14 mouse cellular contexts compared by ENCODE assay signal in genomic region chrX:11736481-11736880, GRCm38 (mm10).
DNase-seq lines count a peak whose midpoint lies in the region; ATAC-seq and TF ChIP-seq lines count a peak whose summit lies in the region.
"Had no signal": no experiment of that assay in that cellular context is flagged by ENCODE, and none has a peak within 500 bp of the region (broad histone marks: within the 10 kb centered on the region; RNA-seq: fewer than 3 reads in every experiment).

No protein-coding gene starts in this region.

- H3K4me1 ChIP-seq in hindbrain, postnatal 0 days (ENCODE audit: insufficient read depth, low read length), result no peaks in the 10 kb centered on the region
- 0 out of 2 replicates have a peak, but pooled peaks cover 3% of the 10 kb centered on the region for H3K4me1 ChIP-seq in hindbrain, embryonic 11.5 days (replicated peaks; ENCODE audit: control insufficient read depth, insufficient read depth, low read length)
- no peaks in the 10 kb centered on the region; the same call in 1 of the 2 replicates for H3K4me1 ChIP-seq in lung, adult 2 months (ENCODE audit: control insufficient read depth, insufficient read depth, low read length)
- H3K4me1 ChIP-seq: liver, embryonic 13.5 days had no signal

- H3K9ac ChIP-seq in hindbrain, postnatal 0 days (replicated peaks; ENCODE audit: low read length), result no peak overlapping the region
- no peak overlapping the region for H3K9ac ChIP-seq in hindbrain, embryonic 11.5 days (ENCODE audit: low read depth, low read length)
- H3K9ac ChIP-seq: hindbrain, embryonic 15.5 days; liver, embryonic 13.5 days had no signal

- H3K27me3 ChIP-seq in hindbrain, postnatal 0 days (ENCODE audit: insufficient read depth, low read length), result no peaks in the 10 kb centered on the region
- peaks cover 6% of the 10 kb centered on the region; the same call in 1 of the 2 replicates for H3K27me3 ChIP-seq in hindbrain, embryonic 11.5 days (ENCODE audit: control insufficient read depth, insufficient read depth, low read length)
- H3K27me3 ChIP-seq: liver, embryonic 13.5 days had no signal

- H3K4me2 ChIP-seq in hindbrain, postnatal 0 days (ENCODE audit: low read depth, low read length), result no peak overlapping the region
- no peak overlapping the region for H3K4me2 ChIP-seq in hindbrain, embryonic 11.5 days (replicated peaks; ENCODE audit: low read depth, low read length)
- H3K4me2 ChIP-seq: hindbrain, embryonic 15.5 days; liver, embryonic 13.5 days had no signal

- intact Hi-C loops in gastrocnemius, postnatal 14 days (cut with DNase I; ENCODE audit: low total_unique reads), result no loop called here

- H3K27ac ChIP-seq in hindbrain, postnatal 0 days, result no peak overlapping the region
- H3K27ac ChIP-seq in hindbrain, embryonic 11.5 days (ENCODE audit: low read depth, low read length), result no peak overlapping the region
- H3K27ac ChIP-seq: forebrain, embryonic 10.5 days; hindbrain, embryonic 15.5 days; liver, embryonic 13.5 days had no signal

- WGBS in hindbrain, postnatal 0 days, result 58% methylated on average over 3 of the region's 3 CpGs
- WGBS in hindbrain, embryonic 11.5 days, result 88% methylated on average over 3 of the region's 3 CpGs
- 52% methylated on average over 3 of the region's 3 CpGs for WGBS in lung, adult 2 months

- DNase-seq in adrenal gland, postnatal 14 days, result peak; percentile 52
- DNase-seq in adrenal gland, postnatal 4 days (ENCODE audit: low spot score in 2 of 2), result no peak
- peak; percentile 12 for DNase-seq in hindbrain, postnatal 0 days (ENCODE audit: low spot score)
- no peak for DNase-seq in hindbrain, embryonic 11.5 days (ENCODE audit: low spot score)
- peak; percentile 18 for DNase-seq in gastrocnemius, postnatal 14 days
- peak; percentile 32 for DNase-seq in lung, adult 2 months
- no peak for DNase-seq in right cerebral cortex, postnatal 10 days (ENCODE audit: low spot score in 2 of 2)
- DNase-seq: cerebellum, adult 9-11 months; liver, embryonic 13.5 days; right cerebral cortex, adult 18-20 months; thymus, adult 18-20 months had no signal

- H3K36me3 ChIP-seq in hindbrain, postnatal 0 days (ENCODE audit: insufficient read depth, low read length), result no peaks in the 10 kb centered on the region
- no peaks in the 10 kb centered on the region for H3K36me3 ChIP-seq in hindbrain, embryonic 11.5 days (ENCODE audit: control insufficient read depth, insufficient read depth, low read length)
- H3K36me3 ChIP-seq: forebrain, embryonic 10.5 days; hindbrain, embryonic 15.5 days; liver, embryonic 13.5 days had no signal

- TF ChIP-seq POLR2A in lung, adult 2 months (IDR thresholded peaks at IDR 0.05; ENCODE audit: borderline replicate concordance, extremely low read depth, low read depth, low read length), result no peak

- no peak overlapping the region for H3K4me3 ChIP-seq in hindbrain, postnatal 0 days (ENCODE audit: low read length)
- H3K4me3 ChIP-seq in hindbrain, embryonic 11.5 days (ENCODE audit: low read depth, low read length), result no peak overlapping the region
- H3K4me3 ChIP-seq in lung, adult 2 months (replicated peaks; ENCODE audit: extremely low read depth, low read depth, low read length), result no peak overlapping the region
- H3K4me3 ChIP-seq: forebrain, embryonic 10.5 days; hindbrain, embryonic 15.5 days; liver, embryonic 13.5 days had no signal

- ATAC-seq in hindbrain, postnatal 0 days, result no peak
- no peak for ATAC-seq in hindbrain, embryonic 11.5 days (ENCODE audit: low FRiP score)
- ATAC-seq in granulocyte monocyte progenitor cell, adult 5-6 weeks (replicated peaks; ENCODE audit: poor library complexity, severe bottlenecking), result no peak

- no peak for TF ChIP-seq CTCF in hindbrain, postnatal 0 days (IDR thresholded peaks at IDR 0.05; ENCODE audit: low read depth)
- no peak for TF ChIP-seq CTCF in lung, adult 2 months (IDR thresholded peaks at IDR 0.05; ENCODE audit: insufficient read depth, low read length)

- H3K9me3 ChIP-seq in hindbrain, postnatal 0 days (ENCODE audit: low read length), result no peaks in the 10 kb centered on the region
- no peaks in the 10 kb centered on the region for H3K9me3 ChIP-seq in hindbrain, embryonic 11.5 days (ENCODE audit: control insufficient read depth, low read length)
- H3K9me3 ChIP-seq: forebrain, embryonic 10.5 days; hindbrain, embryonic 15.5 days; liver, embryonic 13.5 days had no signal

Comparison
In these comparisons a context has a peak if more than half of its experiments do, and no peak if none do; other contexts are left out.
1. DNase-seq: peak in adrenal gland, postnatal 14 days (single experiment), hindbrain, postnatal 0 days (single experiment), gastrocnemius, postnatal 14 days (single experiment) and lung, adult 2 months (single experiment); none in adrenal gland, postnatal 4 days (0 of 2), hindbrain, embryonic 11.5 days (single experiment) and right cerebral cortex, postnatal 10 days (0 of 2).